Mouse (Mus musculus) kidney, embryonic 14.5 days (tissue): ENCODE measurements around the gene Ubqln4. TPM values are rescaled to one million over a fixed set of nuclear protein-coding genes. Genes with fewer than 3 reads are reported as not detected.

Source experiments
- ATAC-seq: fragments of 200-750 bp; cut with Nextera tagmentation; 2 replicates; pipeline ENCODE4 v1.8.0; 2017; ENCODE audit warnings: moderate number of reproducible peaks, mild to moderate bottlenecking, moderate TSS enrichment, moderate library complexity; ENCODE audit not compliant: low FRiP score, low TSS enrichment
- H3K27ac ChIP-seq: fragments of 300-500 bp; sonication (generic); 2 replicates; pipeline ENCODE4 v1.5.1; 2014; ENCODE audit warnings: low read depth, mild to moderate bottlenecking, low read length, moderate library complexity, mixed read lengths
- H3K27me3 ChIP-seq: fragments of 300-500 bp; sonication (generic); 2 replicates; pipeline ENCODE4 v1.6.1; 2014; ENCODE audit warnings: mild to moderate bottlenecking, low read length; ENCODE audit not compliant: control insufficient read depth, insufficient read depth
- H3K36me3 ChIP-seq: fragments of 300-500 bp; sonication (generic); 2 replicates; pipeline ENCODE4 v1.6.1; 2014; ENCODE audit warnings: low read length, mixed read lengths; ENCODE audit not compliant: control insufficient read depth, insufficient read depth
- H3K4me1 ChIP-seq: fragments of 300-500 bp; sonication (generic); 2 replicates; pipeline ENCODE4 v1.6.1; 2014; ENCODE audit warnings: low read length, mixed read lengths; ENCODE audit not compliant: control insufficient read depth, insufficient read depth
- H3K4me2 ChIP-seq: fragments of 300-500 bp; sonication (generic); replicated peaks from 2 replicates; pipeline ENCODE4 v1.6.1; 2014; ENCODE audit warnings: low read depth, mild to moderate bottlenecking, low read length
- H3K4me3 ChIP-seq: fragments of 300-500 bp; sonication (generic); 2 replicates; pipeline ENCODE4 v1.5.1; 2014; ENCODE audit warnings: mild to moderate bottlenecking, low read length
- H3K9ac ChIP-seq: fragments of 300-500 bp; sonication (generic); 2 replicates; pipeline ENCODE4 v1.6.1; 2014; ENCODE audit warnings: low read depth, mild to moderate bottlenecking, low read length, moderate library complexity
- H3K9me3 ChIP-seq: fragments of 300-500 bp; sonication (generic); 2 replicates; pipeline ENCODE4 v1.6.1; 2016; ENCODE audit warnings: low read length; ENCODE audit not compliant: control insufficient read depth
- WGBS: fragments of 180-500 bp; shearing (Covaris S2); extraction: QIAGEN DNeasy Blood & Tissue Kit; methylation state at CpG from one replicate; pipeline ENCODE4 v1.1.7; 2014; 5-methylcytosine and 5-hydroxymethylcytosine counted together
- polyA plus RNA-seq: library from polyadenylated mRNA; unstranded; fragments of >200 nt; fragmentation: Nextera tagmentation; extraction: Ambion mirVana; gene quantifications from 2 replicates; pipeline ENCODE4 v1.2.1, GENCODE M21; 2014

Ubqln4 gene
- polyA plus RNA-seq, 1 experiment from 2014 or later: 73.4 TPM

DNA sequence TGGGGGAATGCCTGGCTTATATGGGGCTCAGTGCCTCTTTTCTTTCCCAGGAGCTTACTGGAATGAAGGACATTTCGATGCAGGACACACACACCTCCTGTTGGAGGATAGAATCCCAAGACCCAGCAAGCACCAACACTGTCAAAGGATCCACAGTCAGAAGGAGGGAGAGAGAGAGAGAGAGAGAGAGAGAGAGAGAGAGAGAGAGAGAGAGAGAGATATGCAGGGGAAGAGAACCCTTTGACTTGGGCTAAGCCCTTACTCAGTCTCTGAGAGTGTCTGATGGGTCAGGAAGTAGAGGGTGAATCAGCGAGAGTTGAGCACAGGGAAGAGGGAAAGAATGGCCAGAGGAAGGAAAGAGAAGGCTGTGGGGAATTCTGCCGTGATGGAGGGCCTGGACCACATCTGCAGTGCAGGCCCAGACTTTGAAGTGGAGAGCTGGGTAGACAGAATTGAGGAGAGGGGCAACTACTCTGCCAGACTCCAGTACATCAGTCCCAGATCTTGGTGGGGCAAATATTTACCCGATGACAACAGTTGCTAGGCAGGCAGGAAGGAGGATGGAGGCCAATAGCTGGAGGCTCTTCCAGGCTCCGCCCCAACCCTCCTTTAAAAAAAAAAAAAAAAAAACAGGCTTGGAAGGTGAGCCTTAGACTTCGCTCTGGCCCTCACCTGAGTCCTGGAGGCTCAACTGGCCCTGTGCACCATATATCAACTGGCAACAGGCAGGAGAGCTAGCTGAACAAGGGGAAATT is 41.2 kb upstream of the Ubqln4 start:
- WGBS: 36% methylated on average over 6 of the region's 6 CpGs
- H3K4me1 ChIP-seq: peaks cover 10% of the 10 kb centered on the region; the same call in 1 of the 2 replicates
- no peak overlapping the region for H3K27ac ChIP-seq
- no peak overlapping the region for H3K4me3 ChIP-seq
- no peak overlapping the region for H3K9ac ChIP-seq
- no peaks in the 10 kb centered on the region for H3K36me3 ChIP-seq
- no peaks in the 10 kb centered on the region for H3K9me3 ChIP-seq
- no peak overlapping the region for H3K4me2 ChIP-seq
- ATAC-seq: no peak
- H3K27me3 ChIP-seq: no peaks in the 10 kb centered on the region

GRCm38 (mm10) chr3:88512896-88513545 is 40.5 kb upstream of the Ubqln4 start:
- no peaks in the 10 kb centered on the region for H3K9me3 ChIP-seq
- no peak overlapping the region for H3K27ac ChIP-seq
- no peak overlapping the region for H3K4me3 ChIP-seq
- ATAC-seq: no peak
- H3K9ac ChIP-seq: no peak overlapping the region
- H3K27me3 ChIP-seq: no peaks in the 10 kb centered on the region
- 38% methylated on average over 12 of the region's 15 CpGs for WGBS
- peaks cover 10% of the 10 kb centered on the region; the same call in 1 of the 2 replicates for H3K4me1 ChIP-seq
- no peaks in the 10 kb centered on the region for H3K36me3 ChIP-seq
- H3K4me2 ChIP-seq: no peak overlapping the region

- Histone ChIP-seq H3K9ac (no peak overlapping the region), H3K27ac (no peak overlapping the region), H3K4me1 (peaks cover 10% of the 10 kb centered on the region; the same call in 1 of the 2 replicates), H3K36me3 (no peaks in the 10 kb centered on the region), H3K4me2 (no peak overlapping the region), H3K9me3 (no peaks in the 10 kb centered on the region), H3K27me3 (no peaks in the 10 kb centered on the region), H3K4me3 (no peak overlapping the region)
- WGBS: 82% methylated on average over 7 of the region's 7 CpGs
- no peak for ATAC-seq
Observed at GRCm38 (mm10) chr3:88513546-88514115, 39.9 kb upstream of the Ubqln4 start.

- H3K4me3 ChIP-seq: no peak overlapping the region
- ATAC-seq: no peak
- H3K27ac ChIP-seq: no peak overlapping the region
- no peaks in the 10 kb centered on the region for H3K9me3 ChIP-seq
- no peaks in the 10 kb centered on the region for H3K36me3 ChIP-seq
- H3K27me3 ChIP-seq: no peaks in the 10 kb centered on the region
- H3K9ac ChIP-seq: no peak overlapping the region
- H3K4me1 ChIP-seq: peaks cover 6% of the 10 kb centered on the region; the same call in 1 of the 2 replicates
- H3K4me2 ChIP-seq: no peak overlapping the region
- WGBS: 72% methylated on average over 10 of the region's 10 CpGs
Observed at GRCm38 (mm10) chr3:88514231-88515094, 39.1 kb upstream of the Ubqln4 start.

DNA sequence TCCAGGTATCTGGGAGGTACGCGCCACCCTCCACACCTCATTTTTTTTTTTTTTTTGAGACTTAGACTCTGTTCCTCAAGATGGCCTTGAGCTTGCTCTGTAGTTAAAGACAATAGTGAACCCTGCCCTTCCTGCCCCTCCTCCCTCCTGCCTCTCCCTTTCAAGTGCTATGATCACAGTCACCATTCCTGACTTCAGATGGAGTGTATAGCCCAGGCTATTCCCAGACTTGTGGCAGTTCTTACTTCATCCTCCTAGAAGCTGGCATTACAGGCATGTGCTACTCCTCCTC is 38.5 kb upstream of the Ubqln4 start:
- H3K9me3 ChIP-seq: no peaks in the 10 kb centered on the region
- no peaks in the 10 kb centered on the region for H3K36me3 ChIP-seq
- no peak overlapping the region for H3K4me3 ChIP-seq
- H3K4me1 ChIP-seq: peaks cover 4% of the 10 kb centered on the region; the same call in 1 of the 2 replicates
- H3K4me2 ChIP-seq: no peak overlapping the region
- no peak overlapping the region for H3K27ac ChIP-seq
- WGBS: 100% methylated on average over 2 of the region's 2 CpGs
- no peak for ATAC-seq
- no peaks in the 10 kb centered on the region for H3K27me3 ChIP-seq
- H3K9ac ChIP-seq: no peak overlapping the region

- Histone ChIP-seq H3K9ac (no peak overlapping the region), H3K27me3 (no peaks in the 10 kb centered on the region), H3K4me1 (no peaks in the 10 kb centered on the region; the same call in 1 of the 2 replicates), H3K9me3 (no peaks in the 10 kb centered on the region), H3K4me2 (no peak overlapping the region), H3K4me3 (no peak overlapping the region), H3K36me3 (no peaks in the 10 kb centered on the region), H3K27ac (no peak overlapping the region)
- ATAC-seq: no peak
- 71% methylated on average over 2 of the region's 2 CpGs for WGBS
Observed at GRCm38 (mm10) chr3:88516407-88516806, 37.2 kb upstream of the Ubqln4 start.

DNA sequence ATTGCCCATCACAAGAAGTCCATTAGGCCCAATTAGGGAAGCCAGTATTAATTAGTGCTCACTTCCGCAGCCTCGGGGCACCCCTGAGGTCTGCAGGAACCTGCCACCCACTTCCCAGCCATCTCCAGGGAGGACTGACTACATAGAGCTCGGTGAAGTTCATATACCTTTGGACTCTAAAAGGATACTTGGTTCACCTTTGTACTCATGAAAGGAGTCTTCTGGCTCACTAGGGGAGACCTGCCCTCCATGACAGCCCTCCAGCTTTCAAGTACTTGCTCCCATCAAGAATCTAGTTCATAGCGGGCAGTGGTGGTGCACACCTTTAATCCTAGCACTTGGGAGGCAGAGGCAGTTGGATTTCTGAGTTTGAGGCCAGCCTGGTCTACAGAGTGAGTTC is 35.1 kb upstream of the Ubqln4 start:
- ATAC-seq: no peak
- Histone ChIP-seq H3K27ac (no peak overlapping the region), H3K36me3 (no peaks in the 10 kb centered on the region), H3K4me3 (no peak overlapping the region), H3K27me3 (no peaks in the 10 kb centered on the region), H3K4me2 (no peak overlapping the region), H3K4me1 (no peaks in the 10 kb centered on the region), H3K9me3 (no peaks in the 10 kb centered on the region), H3K9ac (no peak overlapping the region)
- WGBS: 55% methylated on average over 4 of the region's 4 CpGs

DNA sequence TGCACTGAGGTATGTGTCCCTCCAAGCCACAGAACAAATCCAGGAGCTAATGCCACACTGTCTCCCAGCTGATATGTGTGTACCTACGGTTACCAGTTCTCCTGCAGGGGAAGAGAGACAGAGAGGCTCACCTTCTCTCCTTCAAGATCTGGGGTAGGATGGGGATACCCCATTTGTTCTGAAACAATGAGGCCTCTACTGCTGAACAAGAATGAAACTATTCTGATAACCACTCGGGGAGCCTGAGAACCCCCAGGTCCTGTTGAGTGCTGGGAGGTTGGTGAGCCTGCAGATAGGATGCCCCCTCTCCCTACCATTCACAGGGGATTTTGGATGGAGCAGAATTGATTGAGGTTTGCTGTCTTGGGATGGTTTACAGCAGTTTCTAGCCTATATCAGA is 33.5 kb upstream of the Ubqln4 start:
- Histone ChIP-seq H3K4me3 (no peak overlapping the region), H3K9me3 (no peaks in the 10 kb centered on the region), H3K4me1 (no peaks in the 10 kb centered on the region), H3K27ac (no peak overlapping the region), H3K27me3 (no peaks in the 10 kb centered on the region), H3K4me2 (no peak overlapping the region), H3K9ac (no peak overlapping the region), H3K36me3 (0 out of 2 replicates have a peak, but pooled peaks cover 3% of the 10 kb centered on the region)
- 74% methylated on average over 2 of the region's 2 CpGs for WGBS
- ATAC-seq: no peak
